Mouse (Mus musculus): Measurements from ENCODE around the gene Mapk11. TPM values are rescaled to one million over a fixed set of nuclear protein-coding genes. Genes with fewer than 3 reads are reported as not detected.

Mapk11 gene
- polyA plus RNA-seq, 1 experiment from 2014 or later: 27.3 TPM

GRCm38 (mm10) chr15:89172276-89172935 lies 23.0 kb upstream of the Mapk11 start:
- 24% methylated on average over 17 of the region's 17 CpGs for WGBS
- H3K4me1 ChIP-seq (replicated peaks): peaks cover 86% of the 10 kb centered on the region
- H3K9me3 ChIP-seq: no peaks in the 10 kb centered on the region
- peak overlapping the region; percentile 80 for H3K27ac ChIP-seq (replicated peaks)
- H3K36me3 ChIP-seq: peaks cover 14% of the 10 kb centered on the region
- H3K27me3 ChIP-seq: no peaks in the 10 kb centered on the region
- peak overlapping the region; percentile 51 for H3K4me3 ChIP-seq
- H3K4me2 ChIP-seq: peak overlapping the region; percentile 99
- no peak for ATAC-seq (ENCODE audit: low FRiP score, low read depth)
- H3K9ac ChIP-seq: peak overlapping the region; percentile 60

- Histone ChIP-seq H3K36me3 (peaks cover 22% of the 10 kb centered on the region), H3K4me2 (peak overlapping the region; percentile 99; the same call in 1 of the 2 replicates), H3K27ac (replicated peaks) (no peak overlapping the region), H3K9ac (no peak overlapping the region), H3K4me1 (replicated peaks) (peaks cover 78% of the 10 kb centered on the region), H3K4me3 (no peak overlapping the region), H3K9me3 (no peaks in the 10 kb centered on the region), H3K27me3 (no peaks in the 10 kb centered on the region)
- WGBS: 75% methylated on average over 5 of the region's 5 CpGs
- no peak for ATAC-seq (ENCODE audit: low FRiP score, low read depth)
These were observed 22.2 kb upstream of the Mapk11 start for GRCm38 (mm10) chr15:89171526-89172051.

GRCm38 (mm10) chr15:89170102-89170501 lies 20.7 kb upstream of the Mapk11 start:
- no peak overlapping the region for H3K4me3 ChIP-seq
- peaks cover 63% of the 10 kb centered on the region for H3K4me1 ChIP-seq (replicated peaks)
- no peak overlapping the region for H3K9ac ChIP-seq
- no peak for ATAC-seq (ENCODE audit: low FRiP score, low read depth)
- H3K36me3 ChIP-seq: peaks cover 37% of the 10 kb centered on the region
- no peaks in the 10 kb centered on the region for H3K9me3 ChIP-seq
- peak overlapping the region; percentile 58; the same call in 1 of the 2 replicates for H3K27ac ChIP-seq (replicated peaks)
- 66% methylated on average over 3 of the region's 3 CpGs for WGBS
- no peak overlapping the region for H3K4me2 ChIP-seq
- H3K27me3 ChIP-seq: no peaks in the 10 kb centered on the region

- H3K4me1 ChIP-seq (replicated peaks): peaks cover 57% of the 10 kb centered on the region
- H3K36me3 ChIP-seq: peaks cover 43% of the 10 kb centered on the region
- no peaks in the 10 kb centered on the region for H3K9me3 ChIP-seq
- no peak overlapping the region for H3K4me3 ChIP-seq
- no peak overlapping the region for H3K9ac ChIP-seq
- peak overlapping the region; percentile 20 for H3K4me2 ChIP-seq
- peak overlapping the region; percentile 59 for H3K27ac ChIP-seq (replicated peaks)
- WGBS: 6% methylated on average over 10 of the region's 10 CpGs
- ATAC-seq (ENCODE audit: low FRiP score, low read depth): peak; percentile 29; the same call in 1 of the 2 replicates
- no peaks in the 10 kb centered on the region for H3K27me3 ChIP-seq
These were observed 20.0 kb upstream of the Mapk11 start for GRCm38 (mm10) chr15:89169431-89169830.

GRCm38 (mm10) chr15:89168922-89169321 lies 19.5 kb upstream of the Mapk11 start:
- Histone ChIP-seq H3K36me3 (peaks cover 48% of the 10 kb centered on the region), H3K4me3 (no peak overlapping the region), H3K9me3 (no peaks in the 10 kb centered on the region), H3K4me2 (peak overlapping the region; percentile 20), H3K27ac (replicated peaks) (peak overlapping the region; percentile 59), H3K27me3 (no peaks in the 10 kb centered on the region), H3K9ac (no peak overlapping the region), H3K4me1 (replicated peaks) (peaks cover 51% of the 10 kb centered on the region)
- WGBS: 52% methylated on average over 10 of the region's 10 CpGs
- no peak for ATAC-seq (ENCODE audit: low FRiP score, low read depth)

- no peak overlapping the region for H3K27ac ChIP-seq (replicated peaks)
- H3K27me3 ChIP-seq: no peaks in the 10 kb centered on the region
- peaks cover 83% of the 10 kb centered on the region for H3K36me3 ChIP-seq
- H3K9me3 ChIP-seq: no peaks in the 10 kb centered on the region
- ATAC-seq (ENCODE audit: low FRiP score, low read depth): no peak
- peaks cover 19% of the 10 kb centered on the region for H3K4me1 ChIP-seq (replicated peaks)
- 94% methylated on average over 12 of the region's 12 CpGs for WGBS
- no peak overlapping the region for H3K9ac ChIP-seq
- H3K4me2 ChIP-seq: no peak overlapping the region
- H3K4me3 ChIP-seq: no peak overlapping the region
These were observed 16.1 kb upstream of the Mapk11 start for GRCm38 (mm10) chr15:89165478-89165877.

- no peak overlapping the region for H3K4me2 ChIP-seq
- no peak overlapping the region for H3K27ac ChIP-seq (replicated peaks)
- H3K4me1 ChIP-seq (replicated peaks): no peaks in the 10 kb centered on the region
- H3K27me3 ChIP-seq: no peaks in the 10 kb centered on the region
- H3K4me3 ChIP-seq: no peak overlapping the region
- H3K9me3 ChIP-seq: no peaks in the 10 kb centered on the region
- 94% methylated on average over 9 of the region's 9 CpGs for WGBS
- no peak for ATAC-seq (ENCODE audit: low FRiP score, low read depth)
- H3K9ac ChIP-seq: no peak overlapping the region
- peaks cover 100% of the 10 kb centered on the region for H3K36me3 ChIP-seq
These were observed 12.0 kb upstream of the Mapk11 start for GRCm38 (mm10) chr15:89161397-89161796.

- peaks cover 97% of the 10 kb centered on the region for H3K36me3 ChIP-seq
- no peak overlapping the region for H3K4me3 ChIP-seq
- H3K9me3 ChIP-seq: no peaks in the 10 kb centered on the region
- no peaks in the 10 kb centered on the region for H3K27me3 ChIP-seq
- H3K9ac ChIP-seq: no peak overlapping the region
- no peak overlapping the region for H3K4me2 ChIP-seq
- H3K27ac ChIP-seq (replicated peaks): no peak overlapping the region
- 94% methylated on average over 16 of the region's 16 CpGs for WGBS
- no peak for ATAC-seq (ENCODE audit: low FRiP score, low read depth)
- H3K4me1 ChIP-seq (replicated peaks): no peaks in the 10 kb centered on the region
These were observed 9.1 kb upstream of the Mapk11 start for GRCm38 (mm10) chr15:89158516-89158915.

- H3K4me3 ChIP-seq: no peak overlapping the region
- no peaks in the 10 kb centered on the region for H3K27me3 ChIP-seq
- no peak overlapping the region for H3K4me2 ChIP-seq
- whole genome bisulfite sequencing: 74% methylated on average over 7 of the region's 7 CpGs
- no peak overlapping the region for H3K27ac ChIP-seq (replicated peaks)
- ATAC-seq (ENCODE audit: low FRiP score, low read depth): no peak
- no peak overlapping the region for H3K9ac ChIP-seq
- H3K4me1 ChIP-seq (replicated peaks): no peaks in the 10 kb centered on the region
- H3K9me3 ChIP-seq: no peaks in the 10 kb centered on the region
- peaks cover 92% of the 10 kb centered on the region for H3K36me3 ChIP-seq
These were observed 8.5 kb upstream of the Mapk11 start for GRCm38 (mm10) chr15:89157954-89158353.

GRCm38 (mm10) chr15:89152312-89152711 lies 2.9 kb upstream of the Mapk11 start:
- no peaks in the 10 kb centered on the region for H3K27me3 ChIP-seq
- no peaks in the 10 kb centered on the region for H3K9me3 ChIP-seq
- ATAC-seq (ENCODE audit: low FRiP score, low read depth): no peak
- peak overlapping the region; percentile 57 for H3K27ac ChIP-seq (replicated peaks)
- H3K9ac ChIP-seq: 0 out of 2 replicates have a peak overlapping the region, but pooled peaks have one; percentile 7
- peaks cover 33% of the 10 kb centered on the region for H3K4me1 ChIP-seq (replicated peaks)
- H3K36me3 ChIP-seq: peaks cover 35% of the 10 kb centered on the region
- no peak overlapping the region for H3K4me3 ChIP-seq
- no peak overlapping the region for H3K4me2 ChIP-seq

- Histone ChIP-seq H3K27me3 (no peaks in the 10 kb centered on the region), H3K27ac (replicated peaks) (peak overlapping the region; percentile 91), H3K36me3 (peaks cover 12% of the 10 kb centered on the region), H3K9ac (peak overlapping the region; percentile 82), H3K4me1 (replicated peaks) (peaks cover 49% of the 10 kb centered on the region), H3K9me3 (no peaks in the 10 kb centered on the region), H3K4me3 (peak overlapping the region; percentile 82), H3K4me2 (peak overlapping the region; percentile 85)
- ATAC-seq (ENCODE audit: low FRiP score, low read depth): no peak
- 5% methylated on average over 13 of the region's 13 CpGs for WGBS
These were observed 588 bp upstream of the Mapk11 start for GRCm38 (mm10) chr15:89150041-89150390.

GRCm38 (mm10) chr15:89148496-89149270 lies 745 bp downstream of the Mapk11 start:
- Histone ChIP-seq H3K27ac (replicated peaks) (peak overlapping the region; percentile 91), H3K27me3 (no peaks in the 10 kb centered on the region), H3K4me1 (replicated peaks) (peaks cover 49% of the 10 kb centered on the region), H3K9ac (peak overlapping the region; percentile 82), H3K4me2 (peak overlapping the region; percentile 85), H3K4me3 (peak overlapping the region; percentile 82), H3K9me3 (no peaks in the 10 kb centered on the region), H3K36me3 (no peaks in the 10 kb centered on the region)
- 3% methylated on average over 23 of the region's 25 CpGs for WGBS
- no peak for ATAC-seq (ENCODE audit: low FRiP score, low read depth)

All from hindbrain, embryonic 15.5 days (tissue).